Mouse (Mus musculus) c-Kit-negative CD71-positive TER-119-positive erythroid progenitor cells, embryonic 14.5 days (primary cell): ENCODE data around the gene Rgl2.

Experiments
- DNase-seq: peaks from one replicate; pipeline ENCODE4 v3.0.0-alpha.2; 2013; ENCODE audit warnings: low read depth, low spot score

Rgl2 gene

DNA sequence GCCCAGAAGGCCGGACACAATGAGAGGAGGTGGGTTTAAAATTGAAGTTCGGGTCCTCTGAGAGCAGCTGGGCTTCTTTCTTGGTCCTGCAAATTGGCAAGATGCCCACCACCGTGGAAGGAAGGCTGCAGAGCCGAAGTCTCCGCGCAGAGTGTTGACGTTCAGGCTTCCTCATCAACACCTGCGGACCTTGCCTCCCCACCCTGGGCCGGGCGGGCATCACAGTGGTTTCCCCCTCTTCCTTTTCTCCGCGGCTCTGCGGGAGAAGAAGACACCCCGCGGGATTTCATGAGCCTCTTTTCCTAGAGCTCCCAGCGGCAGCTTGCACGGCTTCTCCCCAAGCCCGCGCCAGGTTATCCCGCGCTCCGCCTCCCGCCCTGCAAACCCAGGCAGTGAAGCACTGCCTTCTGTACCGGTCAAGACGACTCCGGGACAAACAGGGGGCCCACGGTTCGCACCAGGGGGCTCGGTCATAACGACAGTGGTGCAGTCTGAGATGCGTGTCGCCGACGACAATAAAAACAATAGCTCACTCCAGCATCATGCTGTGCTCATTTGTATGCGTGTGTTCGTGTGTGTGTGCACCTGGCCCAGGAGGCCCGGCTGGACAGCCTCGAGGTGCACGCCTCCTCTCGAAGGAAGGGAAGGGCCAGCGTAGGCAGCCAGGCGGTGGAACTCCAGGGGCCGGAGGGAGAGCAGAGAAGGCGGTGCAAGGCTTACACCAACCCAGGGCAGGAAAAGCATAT, 20.8 kb upstream of the Rgl2 start:
- no peak for DNase-seq

GRCm38 (mm10) chr17:33909077-33909868, 20.1 kb upstream of the Rgl2 start, which contains the start of gene Daxx:
TSS of gene Daxx (plus strand) at chr17:33909414.
- DNase-seq = peak; percentile 84

- DNase-seq = no peak
These were observed 19.5 kb upstream of the Rgl2 start for GRCm38 (mm10) chr17:33909869-33910250.

- DNase-seq = no peak
These were observed 18.8 kb upstream of the Rgl2 start for GRCm38 (mm10) chr17:33910346-33911051.

- no peak for DNase-seq
These were observed 18.1 kb upstream of the Rgl2 start for GRCm38 (mm10) chr17:33911052-33911812.

GRCm38 (mm10) chr17:33911813-33912414, 17.4 kb upstream of the Rgl2 start:
- DNase-seq = no peak

DNA sequence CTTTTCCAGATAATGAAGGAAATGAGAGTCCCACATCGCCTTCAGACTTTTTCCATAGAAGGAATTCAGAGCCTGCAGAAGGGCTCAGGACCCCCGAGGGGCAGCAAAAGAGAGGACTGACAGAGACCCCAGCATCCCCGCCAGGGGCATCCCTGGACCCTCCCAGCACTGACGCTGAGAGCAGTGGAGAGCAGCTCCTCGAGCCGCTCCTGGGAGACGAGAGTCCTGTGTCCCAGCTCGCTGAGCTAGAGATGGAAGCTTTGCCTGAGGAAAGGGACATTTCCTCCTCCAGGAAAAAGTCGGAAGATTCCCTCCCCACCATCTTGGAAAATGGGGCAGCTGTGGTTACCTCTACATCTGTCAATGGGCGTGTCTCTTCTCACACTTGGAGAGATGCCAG, 16.1 kb upstream of the Rgl2 start:
- DNase-seq = no peak

DNA sequence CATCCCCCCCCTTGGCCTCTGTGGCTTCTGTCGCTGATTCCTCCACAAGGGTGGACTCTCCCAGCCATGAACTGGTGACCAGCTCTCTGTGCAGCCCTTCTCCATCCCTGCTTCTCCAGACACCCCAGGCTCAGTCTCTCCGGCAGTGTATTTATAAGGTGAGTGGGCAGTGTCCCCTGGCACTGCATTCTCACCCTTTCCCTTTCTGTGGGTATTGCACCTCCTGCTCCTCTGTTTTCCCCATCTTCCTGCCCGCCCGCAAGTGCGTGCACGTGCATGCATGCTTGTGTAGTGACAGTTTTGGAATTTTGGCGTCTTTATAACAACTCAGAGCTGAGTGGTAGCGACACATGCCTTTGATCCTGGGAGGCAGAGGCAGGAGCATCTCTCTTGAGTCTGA, 15.4 kb upstream of the Rgl2 start:
- no peak for DNase-seq

DNA sequence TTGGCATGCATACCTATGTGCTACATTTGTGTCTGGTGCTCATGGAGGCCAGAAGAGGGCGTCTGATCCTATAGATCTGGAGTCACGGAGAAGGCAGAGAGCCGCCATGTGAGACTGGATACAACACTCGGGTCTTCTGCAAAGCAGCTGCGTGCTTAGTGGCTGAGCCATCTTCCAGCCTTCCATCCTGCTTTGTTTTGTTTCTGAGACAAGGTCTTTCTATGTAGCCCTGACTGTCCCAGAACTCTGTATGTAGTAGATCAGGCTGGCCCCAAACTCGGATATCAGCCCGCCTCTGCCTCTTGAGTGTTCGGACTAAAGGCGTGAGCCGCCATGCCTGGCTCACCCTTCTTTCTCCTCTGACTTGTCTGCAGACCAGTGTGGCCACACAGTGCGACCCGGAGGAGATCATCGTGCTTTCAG, 14.4 kb upstream of the Rgl2 start:
- no peak for DNase-seq

DNA sequence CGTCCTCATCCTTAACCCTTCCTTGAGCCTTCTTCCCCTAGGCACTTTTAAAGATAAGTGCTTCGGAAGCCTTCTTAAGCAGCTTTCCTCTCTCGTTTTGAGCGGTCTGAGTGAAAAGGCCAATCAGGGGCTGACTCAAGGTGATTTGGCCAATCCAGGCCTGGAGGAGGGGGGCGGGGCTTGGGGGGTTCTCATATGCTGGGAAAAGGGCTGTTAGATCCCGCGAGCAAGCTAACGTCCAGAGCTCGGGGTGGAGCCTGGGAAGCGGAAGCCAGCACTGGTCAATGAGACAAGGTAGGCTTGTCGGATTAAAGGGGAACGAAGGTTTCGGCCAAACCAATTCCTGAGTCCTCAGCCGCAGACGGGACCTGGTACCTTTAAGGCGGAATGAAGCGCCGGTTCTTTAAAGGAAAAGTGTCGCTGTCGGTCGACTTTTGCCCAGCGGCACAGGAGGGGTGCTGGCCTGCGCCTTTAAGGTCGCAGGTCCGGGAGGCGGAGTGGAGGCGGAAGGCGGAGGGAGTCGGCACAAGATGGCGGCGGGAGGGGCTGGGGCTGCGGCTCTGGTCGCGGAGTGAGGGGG, 13.6 kb upstream of the Rgl2 start, which contains the start of the genes Tapbp and Zbtb22:
Tapbp (plus strand) TSS at position 229 of the 580 bp plus-strand sequence.
Zbtb22 (plus strand) TSS at position 234 of the 580 bp plus-strand sequence.
- peak; percentile 93 for DNase-seq

GRCm38 (mm10) chr17:33916294-33916693, 13.0 kb upstream of the Rgl2 start:
- no peak for DNase-seq

DNA sequence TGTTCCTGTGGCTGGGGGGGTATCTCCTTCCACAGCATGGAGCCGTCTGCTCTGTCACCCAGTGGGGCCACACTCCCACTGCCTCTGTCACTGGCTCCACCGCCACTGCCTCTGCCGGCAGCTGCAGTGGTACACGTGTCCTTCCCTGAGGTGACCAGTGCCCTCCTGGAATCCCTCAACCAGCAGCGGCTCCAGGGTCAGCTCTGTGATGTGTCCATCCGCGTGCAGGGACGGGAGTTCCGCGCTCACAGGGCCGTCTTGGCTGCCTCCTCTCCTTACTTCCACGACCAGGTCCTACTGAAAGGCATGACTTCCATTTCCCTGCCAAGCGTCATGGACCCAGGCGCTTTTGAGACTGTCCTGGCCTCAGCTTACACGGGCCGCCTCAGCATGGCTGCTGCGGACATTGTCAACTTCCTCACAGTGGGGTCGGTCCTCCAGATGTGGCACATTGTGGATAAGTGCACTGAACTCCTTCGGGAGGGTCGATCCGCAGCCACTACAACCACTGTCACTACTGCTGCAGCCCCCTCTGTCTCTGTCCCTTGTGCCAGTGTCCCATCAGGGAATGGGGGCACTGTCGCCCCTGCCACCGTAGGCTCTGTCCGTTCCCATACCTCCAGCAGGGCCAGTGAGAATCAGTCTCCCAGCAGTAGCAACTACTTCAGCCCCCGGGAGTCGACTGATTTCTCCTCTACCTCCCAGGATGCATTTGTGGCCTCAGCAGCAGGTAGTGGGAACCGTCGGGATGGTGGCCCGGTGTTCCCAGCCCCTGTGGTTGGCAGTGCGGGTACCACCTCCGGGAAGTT, 12.3 kb upstream of the Rgl2 start:
- no peak for DNase-seq

- no peak for DNase-seq
These were observed 11.6 kb upstream of the Rgl2 start for GRCm38 (mm10) chr17:33917656-33918292.

DNA sequence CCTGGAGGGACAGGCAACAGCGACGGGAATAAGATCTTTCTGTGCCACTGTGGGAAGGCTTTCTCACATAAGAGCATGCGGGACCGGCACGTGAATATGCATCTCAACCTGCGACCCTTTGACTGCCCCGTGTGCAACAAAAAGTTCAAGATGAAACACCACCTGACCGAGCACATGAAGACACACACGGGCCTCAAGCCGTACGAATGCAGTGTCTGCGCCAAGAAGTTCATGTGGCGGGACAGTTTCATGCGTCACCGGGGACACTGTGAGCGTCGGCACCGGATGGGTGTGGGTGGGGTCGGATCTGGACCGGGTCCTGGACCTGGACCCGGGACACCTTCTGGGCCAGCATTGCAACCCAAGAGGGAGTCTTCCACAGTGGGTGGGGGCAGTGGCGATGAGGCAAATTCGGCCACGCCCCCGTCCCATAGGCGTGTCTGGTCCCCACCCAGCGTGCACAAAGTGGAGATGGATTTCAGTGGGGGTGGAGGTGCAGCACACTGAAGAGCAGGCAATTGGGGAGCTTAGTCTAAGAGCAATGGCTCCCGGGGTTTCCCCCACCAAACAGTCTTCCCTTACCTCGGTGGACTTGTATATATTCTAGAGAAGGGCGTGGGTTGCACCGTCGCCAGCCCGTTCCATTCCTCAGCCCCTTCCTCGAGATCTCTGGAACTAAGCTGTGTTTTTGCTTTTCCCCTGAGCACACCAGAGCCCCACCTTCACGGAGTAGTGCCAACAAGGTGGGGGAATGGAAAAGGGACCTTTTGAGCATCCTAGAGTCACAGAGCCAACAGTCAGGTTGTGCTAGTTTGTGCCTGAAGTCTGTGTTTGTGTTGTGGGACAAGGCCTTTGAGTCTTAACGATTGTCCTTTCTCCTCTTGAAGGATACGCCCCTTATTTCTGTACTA, 10.8 kb upstream of the Rgl2 start:
- no peak for DNase-seq

DNA sequence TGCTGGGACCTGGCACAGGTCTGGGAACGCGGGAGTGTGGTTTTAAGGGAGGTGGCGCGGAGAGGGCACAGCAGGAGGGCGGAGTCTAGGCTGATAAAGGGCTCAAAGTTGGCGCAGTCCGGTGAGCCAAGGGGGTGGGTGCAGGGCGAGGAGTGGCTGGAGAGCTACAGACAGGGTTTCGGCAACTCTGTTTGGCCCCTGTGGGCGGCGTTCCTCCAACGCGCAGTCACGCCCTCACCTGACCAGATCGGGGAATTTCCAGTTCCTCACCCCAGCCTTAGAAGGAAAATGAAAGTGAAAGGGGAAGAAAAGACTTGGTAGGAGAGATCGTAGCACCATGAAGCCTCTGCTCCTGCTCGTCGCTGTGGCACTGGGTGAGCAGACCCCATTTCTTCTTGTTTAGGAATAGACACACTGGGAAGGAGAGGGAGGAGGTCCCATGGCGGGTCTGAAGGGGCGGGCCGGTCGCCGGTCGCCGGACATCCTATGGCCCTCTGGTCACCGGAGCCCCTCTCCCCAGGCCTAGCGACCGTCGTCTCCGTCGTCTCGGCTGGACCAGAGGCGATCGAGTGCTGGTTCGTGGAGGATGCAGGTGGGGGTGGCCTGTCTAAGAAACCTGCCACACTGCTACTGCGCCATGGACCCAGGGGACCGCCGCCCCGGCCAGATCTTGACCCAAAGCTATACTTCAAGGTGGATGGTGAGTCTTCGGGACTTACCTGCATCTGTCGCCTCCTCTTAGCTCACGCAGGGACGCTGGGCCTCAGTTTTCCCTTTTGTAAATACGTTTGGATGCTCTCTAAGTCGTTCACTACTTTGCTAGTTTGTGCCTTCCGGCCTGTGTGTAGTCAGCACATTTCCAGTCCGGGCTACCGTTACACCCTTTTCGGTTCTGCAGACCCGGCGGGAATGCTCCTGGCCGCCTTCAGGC, 9.7 kb upstream of the Rgl2 start:
- peak; percentile 71 for DNase-seq

DNA sequence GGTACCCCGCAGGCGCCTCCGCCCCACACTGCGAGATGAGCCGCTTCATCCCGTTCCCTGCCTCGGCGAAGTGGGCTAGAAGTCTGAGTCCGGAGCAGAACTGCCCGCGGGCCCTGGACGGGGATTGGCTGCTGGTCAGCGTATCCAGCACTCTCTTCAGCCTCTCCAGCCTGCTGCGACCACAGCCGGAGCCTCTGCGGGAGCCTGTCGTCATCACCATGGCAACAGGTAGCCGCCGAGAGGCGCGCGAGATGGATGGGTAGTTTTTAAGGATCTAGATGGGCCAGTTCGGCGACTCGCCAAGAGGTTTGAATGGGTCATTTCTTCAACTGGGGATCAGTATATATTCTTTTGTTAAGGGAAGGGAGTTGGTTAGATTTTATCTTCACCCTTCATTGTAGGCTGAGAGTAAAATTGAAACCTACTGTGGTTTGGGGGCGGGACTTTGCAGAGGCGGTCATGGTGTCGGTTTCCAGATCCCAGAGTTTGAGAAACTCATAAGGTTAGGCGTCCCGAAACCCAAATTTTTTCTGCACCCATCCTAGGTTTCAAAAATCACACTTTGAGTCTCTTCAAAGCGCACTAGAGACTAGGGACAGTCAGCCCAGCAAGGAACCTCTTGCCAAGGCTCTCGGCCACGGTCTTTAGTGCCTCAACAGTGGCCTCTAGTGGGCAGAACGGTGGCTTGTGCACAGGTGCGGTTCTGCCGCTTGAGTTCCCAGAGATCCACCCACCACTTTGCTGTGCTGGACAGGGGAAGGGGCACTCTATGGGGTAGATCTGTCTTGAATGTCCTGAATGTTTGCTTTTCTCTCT, 8.9 kb upstream of the Rgl2 start:
- DNase-seq = peak; percentile 84
